Mouse (Mus musculus) heart, embryonic 15.5 days (tissue): ENCODE results near the gene Iqschfp. TPM values are rescaled to one million over a fixed set of nuclear protein-coding genes. Genes with fewer than 3 reads are reported as not detected.

ENCODE experiments used
- ATAC-seq: fragments of 200-750 bp; cut with Nextera tagmentation; replicated peaks from 2 replicates; pipeline ENCODE4 v1.8.0; 2017; ENCODE audit warnings: low read depth, moderate TSS enrichment; ENCODE audit not compliant: insufficient number of reproducible peaks, insufficient read depth, low FRiP score
- H3K27ac ChIP-seq: fragments of 300-500 bp; sonication (generic); 2 replicates; pipeline ENCODE4 v1.5.1; 2015; ENCODE audit warnings: mild to moderate bottlenecking, inconsistent platforms
- H3K27me3 ChIP-seq: fragments of 300-500 bp; sonication (generic); 2 replicates; pipeline ENCODE4 v1.6.1; 2015; ENCODE audit warnings: inconsistent platforms
- H3K36me3 ChIP-seq: fragments of 300-500 bp; sonication (generic); 2 replicates; pipeline ENCODE4 v1.6.1; 2015; ENCODE audit warnings: mild to moderate bottlenecking, inconsistent platforms
- H3K4me1 ChIP-seq: fragments of 300-500 bp; sonication (generic); replicated peaks from 2 replicates; pipeline ENCODE4 v1.6.1; 2015; ENCODE audit warnings: inconsistent platforms
- H3K4me2 ChIP-seq: fragments of 300-500 bp; sonication (generic); 2 replicates; pipeline ENCODE4 v1.6.1; 2015; ENCODE audit warnings: inconsistent platforms, mild to moderate bottlenecking, moderate library complexity
- H3K4me3 ChIP-seq: fragments of 300-500 bp; sonication (generic); 2 replicates; pipeline ENCODE4 v1.5.1; 2015; ENCODE audit warnings: mild to moderate bottlenecking, inconsistent platforms
- H3K9ac ChIP-seq: fragments of 300-500 bp; sonication (generic); 2 replicates; pipeline ENCODE4 v1.6.1; 2015; ENCODE audit warnings: mild to moderate bottlenecking, inconsistent platforms
- H3K9me3 ChIP-seq: fragments of 300-500 bp; sonication (generic); replicated peaks from 2 replicates; pipeline ENCODE4 v1.6.1; 2016; ENCODE audit warnings: inconsistent platforms
- WGBS: fragments of 180-500 bp; shearing (Covaris S2); methylation state at CpG from one replicate; pipeline ENCODE4 v1.1.7; 2015; ENCODE audit warnings: mixed read lengths; 5-methylcytosine and 5-hydroxymethylcytosine counted together
- polyA plus RNA-seq: library from polyadenylated mRNA; unstranded; fragments of >200 nt; fragmentation: Nextera tagmentation; extraction: Ambion mirVana; gene quantifications from 2 replicates; pipeline ENCODE4 v1.2.1, GENCODE M21; 2015

Gene Iqschfp
- polyA plus RNA-seq, 1 experiment from 2014 or later = not detected

- Histone ChIP-seq H3K27ac (no peak overlapping the region), H3K9ac (no peak overlapping the region), H3K4me1 (peaks cover 15% of the 10 kb centered on the region), H3K27me3 (no peaks in the 10 kb centered on the region), H3K4me3 (no peak overlapping the region), H3K36me3 (no peaks in the 10 kb centered on the region), H3K4me2 (no peak overlapping the region), H3K9me3 (no peaks in the 10 kb centered on the region)
- 85% methylated on average over 7 of the region's 7 CpGs for WGBS
- no peak for ATAC-seq
Observed at GRCm38 (mm10) chr3:68567581-68567980, 675.5 kb downstream of the Iqschfp start.

GRCm38 (mm10) chr3:68568149-68568548 lies 676.1 kb downstream of the Iqschfp start:
- no peaks in the 10 kb centered on the region for H3K27me3 ChIP-seq
- H3K9ac ChIP-seq = no peak overlapping the region
- no peak for ATAC-seq
- 77% methylated on average over 3 of the region's 3 CpGs for WGBS
- H3K9me3 ChIP-seq = no peaks in the 10 kb centered on the region
- H3K36me3 ChIP-seq = no peaks in the 10 kb centered on the region
- no peak overlapping the region for H3K4me3 ChIP-seq
- H3K4me2 ChIP-seq = no peak overlapping the region
- peaks cover 17% of the 10 kb centered on the region for H3K4me1 ChIP-seq
- no peak overlapping the region for H3K27ac ChIP-seq

GRCm38 (mm10) chr3:68568716-68569115 lies 676.7 kb downstream of the Iqschfp start:
- no peak overlapping the region for H3K27ac ChIP-seq
- H3K4me1 ChIP-seq = peaks cover 17% of the 10 kb centered on the region
- H3K36me3 ChIP-seq = no peaks in the 10 kb centered on the region
- no peaks in the 10 kb centered on the region for H3K9me3 ChIP-seq
- 46% methylated on average over 7 of the region's 7 CpGs for WGBS
- no peaks in the 10 kb centered on the region for H3K27me3 ChIP-seq
- no peak overlapping the region for H3K4me2 ChIP-seq
- H3K9ac ChIP-seq = no peak overlapping the region
- no peak overlapping the region for H3K4me3 ChIP-seq
- no peak for ATAC-seq

- no peaks in the 10 kb centered on the region for H3K36me3 ChIP-seq
Observed at GRCm38 (mm10) chr3:68570319-68570718, 678.3 kb downstream of the Iqschfp start.

GRCm38 (mm10) chr3:68572249-68573225 lies 680.5 kb downstream of the Iqschfp start:
- Histone ChIP-seq H3K27me3 (no peaks in the 10 kb centered on the region), H3K9me3 (no peaks in the 10 kb centered on the region), H3K4me1 (peaks cover 27% of the 10 kb centered on the region), H3K4me2 (peak overlapping the region; percentile 67), H3K4me3 (peak overlapping the region; percentile 36), H3K27ac (peak overlapping the region; percentile 22; the same call in 1 of the 2 replicates), H3K36me3 (no peaks in the 10 kb centered on the region), H3K9ac (peak overlapping the region; percentile 35; the same call in 1 of the 2 replicates)
- ATAC-seq = no peak; the same call in 1 of the 2 replicates
- 25% methylated on average over 28 of the region's 28 CpGs for WGBS

More at GRCm38 (mm10) chr3:68570319-68570718, 678.3 kb downstream of the Iqschfp start:
- H3K27me3 ChIP-seq = no peaks in the 10 kb centered on the region
- WGBS = 82% methylated on average over 4 of the region's 4 CpGs
- peaks cover 9% of the 10 kb centered on the region for H3K4me1 ChIP-seq
- no peak overlapping the region for H3K9ac ChIP-seq
- ATAC-seq = no peak
- H3K27ac ChIP-seq = no peak overlapping the region
- H3K4me2 ChIP-seq = no peak overlapping the region
- no peak overlapping the region for H3K4me3 ChIP-seq
- H3K9me3 ChIP-seq = no peaks in the 10 kb centered on the region

- no peaks in the 10 kb centered on the region for H3K27me3 ChIP-seq
- no peak overlapping the region for H3K4me3 ChIP-seq
- no peak overlapping the region for H3K27ac ChIP-seq
- peaks cover 27% of the 10 kb centered on the region for H3K4me1 ChIP-seq
- no peak overlapping the region for H3K9ac ChIP-seq
- WGBS = 78% methylated on average over 3 of the region's 3 CpGs
- no peaks in the 10 kb centered on the region for H3K9me3 ChIP-seq
- no peaks in the 10 kb centered on the region for H3K36me3 ChIP-seq
- no peak overlapping the region for H3K4me2 ChIP-seq
- ATAC-seq = no peak
Observed at GRCm38 (mm10) chr3:68573226-68573624, 681.2 kb downstream of the Iqschfp start.

GRCm38 (mm10) chr3:68574097-68574496 lies 682.1 kb downstream of the Iqschfp start:
- no peak overlapping the region for H3K27ac ChIP-seq
- H3K4me2 ChIP-seq = no peak overlapping the region
- peaks cover 27% of the 10 kb centered on the region for H3K4me1 ChIP-seq
- no peaks in the 10 kb centered on the region for H3K36me3 ChIP-seq
- H3K9me3 ChIP-seq = no peaks in the 10 kb centered on the region
- H3K4me3 ChIP-seq = no peak overlapping the region
- H3K27me3 ChIP-seq = no peaks in the 10 kb centered on the region
- ATAC-seq = no peak
- 63% methylated on average over 6 of the region's 8 CpGs for WGBS
- no peak overlapping the region for H3K9ac ChIP-seq

- 69% methylated on average over 8 of the region's 8 CpGs for WGBS
- H3K4me2 ChIP-seq = no peak overlapping the region
- no peaks in the 10 kb centered on the region for H3K36me3 ChIP-seq
- no peak for ATAC-seq
- no peak overlapping the region for H3K9ac ChIP-seq
- no peak overlapping the region for H3K4me3 ChIP-seq
- H3K4me1 ChIP-seq = peaks cover 27% of the 10 kb centered on the region
- H3K27ac ChIP-seq = no peak overlapping the region
- H3K9me3 ChIP-seq = no peaks in the 10 kb centered on the region
- no peaks in the 10 kb centered on the region for H3K27me3 ChIP-seq
Observed at GRCm38 (mm10) chr3:68574565-68574964, 682.5 kb downstream of the Iqschfp start.

- no peaks in the 10 kb centered on the region for H3K36me3 ChIP-seq
- no peak overlapping the region for H3K4me3 ChIP-seq
- H3K27me3 ChIP-seq = no peaks in the 10 kb centered on the region
- no peaks in the 10 kb centered on the region for H3K9me3 ChIP-seq
- H3K27ac ChIP-seq = peak overlapping the region; percentile 13
- no peak overlapping the region for H3K9ac ChIP-seq
- peaks cover 27% of the 10 kb centered on the region for H3K4me1 ChIP-seq
- WGBS = 39% methylated on average over 10 of the region's 10 CpGs
- no peak for ATAC-seq
- peak overlapping the region; percentile 35 for H3K4me2 ChIP-seq
Observed at GRCm38 (mm10) chr3:68575636-68576340, 683.8 kb downstream of the Iqschfp start.

GRCm38 (mm10) chr3:68576431-68576830 lies 684.4 kb downstream of the Iqschfp start:
- Histone ChIP-seq H3K4me2 (peak overlapping the region; percentile 35), H3K27ac (peak overlapping the region; percentile 13)
- peak; percentile 59; the same call in 1 of the 2 replicates for ATAC-seq

GRCm38 (mm10) chr3:68576948-68577347 lies 684.9 kb downstream of the Iqschfp start:
- no peak overlapping the region for H3K4me3 ChIP-seq
- H3K27me3 ChIP-seq = no peaks in the 10 kb centered on the region
- peaks cover 30% of the 10 kb centered on the region for H3K4me1 ChIP-seq
- H3K27ac ChIP-seq = no peak overlapping the region
- no peak for ATAC-seq
- H3K4me2 ChIP-seq = no peak overlapping the region
- 54% methylated on average over 5 of the region's 5 CpGs for WGBS
- no peak overlapping the region for H3K9ac ChIP-seq
- H3K9me3 ChIP-seq = no peaks in the 10 kb centered on the region
- H3K36me3 ChIP-seq = no peaks in the 10 kb centered on the region

More at GRCm38 (mm10) chr3:68576431-68576830, 684.4 kb downstream of the Iqschfp start:
- Histone ChIP-seq H3K4me3 (no peak overlapping the region), H3K9ac (peak overlapping the region; percentile 20; the same call in 1 of the 2 replicates), H3K9me3 (no peaks in the 10 kb centered on the region), H3K27me3 (no peaks in the 10 kb centered on the region), H3K4me1 (peaks cover 28% of the 10 kb centered on the region), H3K36me3 (no peaks in the 10 kb centered on the region)
- WGBS = 13% methylated on average over 7 of the region's 7 CpGs
